Mouse (Mus musculus) thymus, postnatal 10 days (tissue): ENCODE measurements at regions not wholly inside any gene's neighbourhood (a gene's known extent, or its start where the extent isn't known, plus 50 kb on each side); places are given as distances from the start of the nearest gene placed in this dataset.
A peak's percentile ranks its signal among the peaks of the same experiment; 100 is the strongest.

Source experiments
- DNase-seq, 2 experiments: peaks; one replicate each; pipeline ENCODE4 v3.0.0; 2021; ENCODE audit warnings: low spot score in 2 of 2

GRCm38 (mm10) chr3:103464181-103464580, 110.8 kb upstream of the Syt6 start:
- DNase-seq = no peak

DNA sequence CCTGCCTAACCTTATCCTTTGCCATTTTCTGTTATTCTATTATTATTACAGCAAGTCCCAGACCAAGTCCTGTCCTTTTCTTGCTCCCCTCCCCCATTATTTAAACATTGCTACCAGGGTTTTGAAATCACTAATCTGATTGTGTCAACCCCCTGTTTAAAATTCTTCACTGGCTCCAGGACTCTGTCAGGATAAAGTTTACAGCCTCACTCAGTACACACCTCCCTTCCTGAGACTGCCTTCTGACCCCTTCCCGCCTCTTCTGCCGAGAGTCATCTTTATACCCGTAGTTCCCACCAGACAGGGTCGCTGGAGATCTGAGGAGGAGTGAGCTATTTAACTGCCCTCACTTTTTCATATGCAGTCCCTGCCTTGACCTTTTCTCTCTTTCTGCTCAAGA, 110.3 kb upstream of the Syt6 start:
- DNase-seq = no peak

- no peak for DNase-seq
Measured at GRCm38 (mm10) chr3:103465132-103465690, 109.8 kb upstream of the Syt6 start.

- DNase-seq = peak; percentile 25 to 36
Measured at GRCm38 (mm10) chr3:103465948-103466347, 109.1 kb upstream of the Syt6 start.

DNA sequence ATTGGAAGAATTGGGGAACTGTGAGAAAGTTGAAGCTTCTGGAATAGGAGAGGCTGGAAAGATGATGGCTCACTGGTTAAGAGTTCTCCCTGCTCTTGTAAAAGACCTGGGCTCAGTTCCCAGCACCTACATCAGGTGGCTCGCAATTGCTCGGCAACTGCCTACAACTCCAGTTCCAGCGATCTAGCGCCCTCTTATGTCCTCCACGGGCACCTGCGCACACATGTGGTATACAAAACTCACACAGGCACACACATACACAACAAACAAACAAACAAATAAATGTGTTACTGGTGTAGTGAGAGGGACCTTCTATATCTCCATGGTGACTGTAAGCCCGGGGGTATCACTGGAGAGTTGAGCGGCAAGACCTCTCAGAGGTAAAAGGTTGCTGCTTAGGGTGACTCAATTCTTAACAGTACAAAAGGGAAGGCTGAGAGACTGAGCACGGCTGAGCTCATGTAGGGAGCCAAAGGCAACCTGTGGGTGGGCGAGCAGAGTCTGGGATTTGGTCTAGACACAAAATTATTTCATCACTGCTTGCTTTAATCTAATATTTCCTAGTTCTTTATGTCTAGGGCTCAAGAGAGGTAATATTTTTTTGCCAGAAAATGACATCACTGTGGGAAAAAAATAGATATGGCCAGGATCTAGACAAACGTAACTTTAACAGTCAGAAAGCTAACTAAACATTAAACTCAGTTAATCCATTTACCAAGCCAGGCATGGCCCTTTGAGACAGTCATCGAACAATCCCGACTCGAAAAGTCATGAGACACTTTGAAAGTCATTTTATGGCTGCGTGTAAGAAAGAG, 104.2 kb upstream of the Syt6 start:
- DNase-seq = no peak

- DNase-seq = no peak
Measured at GRCm38 (mm10) chr3:103472598-103472997, 102.4 kb upstream of the Syt6 start.

DNA sequence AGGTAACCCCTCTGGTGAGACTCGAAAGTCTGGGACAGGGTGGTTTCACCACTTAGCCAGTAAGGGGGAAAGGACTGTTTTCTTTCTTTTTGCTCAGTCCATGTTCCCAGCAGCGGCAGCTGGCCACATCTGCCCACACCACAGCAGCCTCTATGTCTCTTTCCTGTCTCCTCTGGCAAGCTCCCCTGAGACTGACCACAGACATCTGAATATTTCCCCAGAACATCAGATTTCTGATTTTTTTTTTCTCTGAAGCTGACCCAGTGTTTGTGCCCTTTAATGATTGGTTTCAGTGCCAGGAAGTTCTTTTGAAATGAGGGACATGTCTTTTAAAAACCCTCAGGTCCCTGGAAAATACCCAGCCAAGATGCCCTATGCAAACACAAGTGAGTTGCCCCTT, 101.7 kb upstream of the Syt6 start:
- no peak for DNase-seq

DNA sequence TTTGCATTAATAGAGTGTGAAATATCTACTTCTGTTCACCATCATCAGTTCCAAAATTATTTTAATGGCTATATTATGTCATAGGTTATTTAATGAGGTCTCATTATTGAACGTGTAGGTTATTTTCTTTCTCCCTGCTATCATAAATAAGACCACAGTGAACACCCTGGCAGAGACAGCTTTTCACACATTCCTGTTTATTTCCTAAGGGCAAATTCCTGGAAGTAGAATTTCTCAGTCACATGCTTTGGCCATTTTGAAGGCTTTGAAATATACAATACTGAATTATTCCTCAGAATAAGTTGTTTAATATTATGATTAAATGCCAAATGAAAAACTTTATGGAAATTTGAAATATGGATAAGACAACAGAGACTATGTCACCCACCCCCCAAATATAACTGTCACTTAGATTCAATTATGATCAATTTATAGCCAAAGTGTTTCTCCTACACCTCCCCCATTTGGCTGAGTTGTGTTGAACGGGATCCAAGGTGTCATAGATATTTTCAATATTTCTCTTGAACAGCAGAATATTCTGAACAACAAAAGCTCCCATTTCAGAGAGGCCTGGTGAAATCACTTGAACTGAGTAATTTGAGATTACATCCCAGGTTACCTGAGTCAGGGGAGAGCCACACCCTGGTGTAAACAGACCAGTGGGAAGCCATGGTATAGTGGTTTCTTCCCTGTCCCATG, 95.0 kb upstream of the Syt6 start:
- no peak for DNase-seq

GRCm38 (mm10) chr3:103480676-103481075, 94.4 kb upstream of the Syt6 start:
- no peak for DNase-seq

GRCm38 (mm10) chr3:103483316-103483715, 91.7 kb upstream of the Syt6 start:
- no peak for DNase-seq

- no peak for DNase-seq
Measured at GRCm38 (mm10) chr3:103483762-103484161, 91.3 kb upstream of the Syt6 start.

GRCm38 (mm10) chr3:103489786-103490185, 85.2 kb upstream of the Syt6 start:
- DNase-seq = no peak

DNA sequence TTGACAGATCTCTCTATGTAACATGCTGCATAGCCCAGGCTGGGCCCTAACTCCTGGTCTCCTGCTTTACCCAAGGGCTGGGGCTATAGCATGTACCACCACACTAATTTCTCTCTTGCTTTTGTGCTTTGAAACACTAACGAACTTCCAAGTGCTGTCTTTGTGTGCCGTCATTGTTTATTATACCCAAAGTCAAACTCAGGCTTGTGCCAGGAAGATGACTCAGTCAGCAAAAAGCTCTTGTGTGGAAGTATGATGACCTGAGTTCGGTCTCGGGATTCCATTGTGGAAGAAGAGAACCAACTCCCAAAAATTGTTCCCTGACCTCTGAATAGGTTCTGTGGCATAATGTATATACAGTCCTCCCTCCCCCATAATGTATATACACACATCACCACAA, 84.1 kb upstream of the Syt6 start:
- DNase-seq = no peak

DNA sequence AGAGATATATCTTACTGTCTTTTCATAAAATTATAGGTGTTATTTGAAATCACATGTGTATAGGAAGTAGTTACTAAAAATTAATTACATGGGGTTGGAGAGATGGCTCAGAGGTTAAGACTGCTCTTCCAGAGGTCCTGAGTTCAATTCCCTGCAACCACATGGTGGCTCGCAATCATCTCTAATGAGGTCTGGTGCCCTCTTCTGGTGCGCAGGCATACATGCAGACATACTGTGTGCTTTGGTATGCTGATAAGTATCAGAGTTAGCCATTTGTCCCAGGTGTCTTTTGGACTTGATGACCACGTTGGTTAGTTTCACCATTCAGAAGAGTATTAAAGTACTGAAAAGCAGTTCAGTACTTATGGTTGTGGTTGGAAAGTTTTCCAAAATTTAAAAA, 82.8 kb upstream of the Syt6 start:
- DNase-seq = no peak

DNA sequence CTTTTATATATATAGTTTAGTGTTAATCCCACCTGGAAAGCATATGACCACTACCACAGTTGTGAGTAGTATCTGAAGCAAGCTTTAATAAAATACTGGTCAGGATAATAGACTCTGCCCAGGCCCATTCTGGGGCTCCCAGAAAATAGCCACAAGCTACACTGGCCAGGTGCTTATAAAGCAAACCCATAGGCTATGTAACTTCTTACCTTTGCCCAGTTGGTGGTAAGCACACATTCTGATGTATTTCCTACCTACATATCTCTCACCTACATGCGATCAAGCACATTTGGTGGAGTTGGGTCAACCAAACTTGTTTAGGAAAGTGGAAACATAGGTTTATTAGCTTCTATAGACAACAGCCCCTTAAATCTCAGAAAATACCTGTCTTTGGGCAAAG, 81.4 kb upstream of the Syt6 start:
- DNase-seq = no peak

GRCm38 (mm10) chr3:103494043-103494442, 81.0 kb upstream of the Syt6 start:
- no peak for DNase-seq

- DNase-seq = no peak
Measured at GRCm38 (mm10) chr3:103496083-103496482, 78.9 kb upstream of the Syt6 start.

DNA sequence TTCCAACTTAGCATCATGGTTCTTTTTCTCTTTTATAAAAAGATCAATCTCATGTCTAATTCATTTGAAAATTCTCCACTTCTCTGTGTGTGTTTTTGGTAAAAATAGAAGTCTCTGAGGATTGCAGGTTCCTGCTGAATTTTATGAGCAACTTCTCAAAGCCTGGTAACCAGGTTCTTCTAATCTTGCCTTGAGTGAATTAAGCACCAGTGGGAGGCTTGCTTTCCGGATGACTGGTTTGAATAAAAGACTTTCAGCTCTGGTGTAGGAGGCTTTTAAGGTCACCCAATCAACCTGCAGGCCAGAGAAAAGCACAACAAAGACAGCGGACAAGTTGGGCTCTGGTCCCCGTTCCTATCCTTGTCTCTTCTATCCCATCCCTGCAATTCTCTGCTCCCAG, 78.3 kb upstream of the Syt6 start:
- no peak for DNase-seq

GRCm38 (mm10) chr3:103497696-103498095, 77.3 kb upstream of the Syt6 start:
- DNase-seq = no peak

DNA sequence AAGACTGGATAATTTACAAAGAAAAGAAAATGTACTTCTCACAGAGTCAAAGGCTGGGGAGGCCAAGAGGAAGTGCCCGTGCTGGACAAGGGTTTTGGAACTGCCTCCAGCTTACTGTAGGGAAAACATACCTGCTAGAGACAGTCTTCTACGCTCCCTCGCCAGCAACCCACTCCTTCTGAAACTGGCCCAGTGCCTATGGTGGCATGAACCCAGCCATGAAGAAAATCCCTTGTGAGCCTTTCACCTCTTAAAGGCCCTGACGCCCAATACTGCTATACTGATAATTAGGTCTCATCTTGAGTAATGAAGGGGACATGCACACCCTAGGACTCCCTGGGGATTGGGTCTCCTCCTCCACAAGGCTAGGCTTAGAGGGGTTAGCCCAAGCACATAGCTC, 76.6 kb upstream of the Syt6 start:
- DNase-seq = no peak

- no peak for DNase-seq
Measured at GRCm38 (mm10) chr3:103499801-103500200, 75.2 kb upstream of the Syt6 start.

- DNase-seq = peak in 1 of 2 experiments; percentile 10
Measured at GRCm38 (mm10) chr3:103500366-103500765, 74.7 kb upstream of the Syt6 start.

- no peak for DNase-seq
Measured at GRCm38 (mm10) chr3:103504160-103504559, 70.9 kb upstream of the Syt6 start.
